Comparison of ENCODE assay signal across 21 mouse cellular contexts in genomic region chr6:138388168-138388936, GRCm38 (mm10).
DNase-seq lines count a peak whose midpoint lies in the region; ATAC-seq lines count a peak whose summit lies in the region.
"Had no signal": no experiment of that assay in that cellular context is flagged by ENCODE, and none has a peak within 500 bp of the region (broad histone marks: within the 10 kb centered on the region; RNA-seq: fewer than 3 reads in every experiment).

No protein-coding gene starts in this region.

- peaks cover 5% of the 10 kb centered on the region; the same call in 1 of the 2 replicates for H3K27me3 ChIP-seq in kidney, embryonic 15.5 days
- H3K27me3 ChIP-seq in hindbrain, embryonic 12.5 days: no peaks in the 10 kb centered on the region
- no peaks in the 10 kb centered on the region for H3K27me3 ChIP-seq in midbrain, embryonic 11.5 days (ENCODE audit: control insufficient read depth, insufficient read depth, low read length)
- H3K27me3 ChIP-seq in neural tube, embryonic 14.5 days (ENCODE audit: control insufficient read depth, insufficient read depth, low read length): no peaks in the 10 kb centered on the region
- H3K27me3 ChIP-seq: embryonic facial prominence, embryonic 15.5 days had no signal

- no peak overlapping the region for H3K4me3 ChIP-seq in kidney, embryonic 15.5 days (replicated peaks)
- H3K4me3 ChIP-seq in hindbrain, embryonic 12.5 days: no peak overlapping the region
- H3K4me3 ChIP-seq in midbrain, embryonic 11.5 days (ENCODE audit: low read depth, low read length): no peak overlapping the region
- no peak overlapping the region for H3K4me3 ChIP-seq in neural tube, embryonic 14.5 days (ENCODE audit: low read depth, low read length)
- H3K4me3 ChIP-seq: embryonic facial prominence, embryonic 15.5 days; heart, adult 2 months had no signal

- 57% methylated on average over 18 of the region's 18 CpGs for WGBS in kidney, embryonic 15.5 days
- WGBS in hindbrain, embryonic 12.5 days: 60% methylated on average over 18 of the region's 18 CpGs
- WGBS in midbrain, embryonic 11.5 days: 31% methylated on average over 18 of the region's 18 CpGs
- 53% methylated on average over 18 of the region's 18 CpGs for WGBS in neural tube, embryonic 14.5 days

- no peaks in the 10 kb centered on the region for H3K36me3 ChIP-seq in kidney, embryonic 15.5 days
- H3K36me3 ChIP-seq in hindbrain, embryonic 12.5 days: no peaks in the 10 kb centered on the region
- no peaks in the 10 kb centered on the region for H3K36me3 ChIP-seq in midbrain, embryonic 11.5 days (ENCODE audit: control insufficient read depth, insufficient read depth, low read length)
- H3K36me3 ChIP-seq in neural tube, embryonic 14.5 days (ENCODE audit: control insufficient read depth, insufficient read depth, low read length): no peaks in the 10 kb centered on the region
- H3K36me3 ChIP-seq: embryonic facial prominence, embryonic 15.5 days; G1E had no signal

- no peak overlapping the region for H3K9ac ChIP-seq in kidney, embryonic 15.5 days
- no peak overlapping the region for H3K9ac ChIP-seq in hindbrain, embryonic 12.5 days
- no peak overlapping the region for H3K9ac ChIP-seq in midbrain, embryonic 11.5 days (ENCODE audit: low read length)
- H3K9ac ChIP-seq in neural tube, embryonic 14.5 days (replicated peaks; ENCODE audit: low read depth, low read length): no peak overlapping the region
- H3K9ac ChIP-seq: embryonic facial prominence, embryonic 15.5 days; forebrain, postnatal 0 days; lung, embryonic 14.5 days had no signal

- no peak overlapping the region for H3K27ac ChIP-seq in kidney, embryonic 15.5 days
- no peak overlapping the region for H3K27ac ChIP-seq in hindbrain, embryonic 12.5 days
- no peak overlapping the region for H3K27ac ChIP-seq in midbrain, embryonic 11.5 days (ENCODE audit: low read depth, low read length)
- H3K27ac ChIP-seq in neural tube, embryonic 14.5 days (ENCODE audit: low read depth, low read length): no peak overlapping the region
- H3K27ac ChIP-seq: embryonic facial prominence, embryonic 15.5 days; heart, adult 2 months; macrophage; stomach, postnatal 0 days had no signal

- no peak overlapping the region for H3K4me2 ChIP-seq in kidney, embryonic 15.5 days
- no peak overlapping the region for H3K4me2 ChIP-seq in hindbrain, embryonic 12.5 days (replicated peaks)
- H3K4me2 ChIP-seq in midbrain, embryonic 11.5 days: no peak overlapping the region
- H3K4me2 ChIP-seq in neural tube, embryonic 14.5 days (ENCODE audit: low read depth, low read length): no peak overlapping the region
- H3K4me2 ChIP-seq: embryonic facial prominence, embryonic 15.5 days; liver, embryonic 11.5 days; lung, embryonic 14.5 days had no signal

- H3K4me1 ChIP-seq in kidney, embryonic 15.5 days: no peaks in the 10 kb centered on the region
- H3K4me1 ChIP-seq in hindbrain, embryonic 12.5 days: peaks cover 10% of the 10 kb centered on the region
- H3K4me1 ChIP-seq in midbrain, embryonic 11.5 days (ENCODE audit: control insufficient read depth, insufficient read depth, low read length): peaks cover 5% of the 10 kb centered on the region
- no peaks in the 10 kb centered on the region for H3K4me1 ChIP-seq in neural tube, embryonic 14.5 days (ENCODE audit: control insufficient read depth, insufficient read depth, low read length)
- H3K4me1 ChIP-seq: embryonic facial prominence, embryonic 15.5 days had no signal

- 0 out of 2 replicates have a peak, but pooled peaks have one; percentile 36 for ATAC-seq in kidney, embryonic 15.5 days (replicated peaks; ENCODE audit: low FRiP score)
- peak; percentile 71 for ATAC-seq in hindbrain, embryonic 12.5 days (ENCODE audit: low FRiP score)
- ATAC-seq in midbrain, embryonic 11.5 days (ENCODE audit: low FRiP score): peak; percentile 76
- peak; percentile 51; the same call in 1 of the 2 replicates for ATAC-seq in neural tube, embryonic 14.5 days (ENCODE audit: low read depth)
- no peak for ATAC-seq in megakaryocyte-erythroid progenitor cell, adult 5-6 weeks (replicated peaks; ENCODE audit: low FRiP score, low TSS enrichment, poor library complexity, severe bottlenecking)
- ATAC-seq: forebrain, postnatal 0 days had no signal

- no peaks in the 10 kb centered on the region; the same call in 1 of the 2 replicates for H3K9me3 ChIP-seq in kidney, embryonic 15.5 days (replicated peaks)
- no peaks in the 10 kb centered on the region for H3K9me3 ChIP-seq in hindbrain, embryonic 12.5 days (replicated peaks)
- H3K9me3 ChIP-seq in midbrain, embryonic 11.5 days (ENCODE audit: control insufficient read depth, low read length): no peaks in the 10 kb centered on the region
- no peaks in the 10 kb centered on the region for H3K9me3 ChIP-seq in neural tube, embryonic 14.5 days (ENCODE audit: control insufficient read depth, low read length)
- H3K9me3 ChIP-seq: embryonic facial prominence, embryonic 15.5 days had no signal

- no peak for DNase-seq in kidney, postnatal 10 days
- no peak for DNase-seq in midbrain, embryonic 11.5 days (ENCODE audit: low spot score, missing footprints)
- DNase-seq in ovary, postnatal 36 days (ENCODE audit: low spot score): no peak
- no peak for DNase-seq in thymus, postnatal 36 days
- DNase-seq: cerebellum, adult 9-11 months; forebrain, postnatal 0 days; gastrocnemius, postnatal 10 days; heart, adult 2 months; heart, postnatal 10 days; lung, embryonic 14.5 days; spleen, adult 18-20 months; thymus, postnatal 25 days had no signal
